Mouse (Mus musculus): ENCODE measurements around the gene Cers5. TPM values are rescaled to one million over a fixed set of nuclear protein-coding genes. Genes with fewer than 3 reads are reported as not detected.
"Not testable (repeated sequence)": the region's sequence is repeated elsewhere in the genome, so short reads cannot be mapped to it uniquely, and the experiment has no call there.

The Cers5 gene
- 10 to 100 TPM; 40.8 to 53.7 TPM for total RNA-seq (2021)
- long read RNA-seq, experiment 1, transcript Cers5-201 (10 exons, 2,096 nt) = major isoform, 43 of 56 reads
- long read RNA-seq, experiment 1, partial matches to known transcripts = 0 of 56 reads
- long read RNA-seq, experiment 1, other reads (novel, unspliced or antisense) = 11 of 56 reads
- long read RNA-seq, experiment 2, transcript Cers5-201 (10 exons, 2,096 nt) = major isoform, 120 of 173 reads
- long read RNA-seq, experiment 2, partial matches to known transcripts = 4 of 173 reads
- long read RNA-seq, experiment 2, other reads (novel, unspliced or antisense) = 46 of 173 reads

GRCm38 (mm10) chr15:99772881-99772924, at the start of gene Cers5:
Gene Cers5 (minus strand): TSS chr15:99772885.
- not testable (repeated sequence) for DNase-seq (ENCODE audit: low spot score in 2 of 2)

GRCm38 (mm10) chr15:99819621-99820279, 47.1 kb upstream of the Cers5 start:
- DNase-seq (ENCODE audit: low spot score in 2 of 2) = peak; percentile 31 to 45

GRCm38 (mm10) chr15:99819109-99819440, 46.4 kb upstream of the Cers5 start:
- DNase-seq (ENCODE audit: low spot score in 2 of 2) = no peak

GRCm38 (mm10) chr15:99818321-99819108, 45.8 kb upstream of the Cers5 start:
- no peak for DNase-seq (ENCODE audit: low spot score in 2 of 2)

- DNase-seq (ENCODE audit: low spot score in 2 of 2) = no peak
These were observed 44.9 kb upstream of the Cers5 start for GRCm38 (mm10) chr15:99817343-99818235.

- no peak for DNase-seq (ENCODE audit: low spot score in 2 of 2)
These were observed 43.3 kb upstream of the Cers5 start for GRCm38 (mm10) chr15:99815999-99816398.

GRCm38 (mm10) chr15:99814554-99815260, 42.0 kb upstream of the Cers5 start:
- DNase-seq (ENCODE audit: low spot score in 2 of 2) = no peak

GRCm38 (mm10) chr15:99813639-99814038, 41.0 kb upstream of the Cers5 start:
- DNase-seq (ENCODE audit: low spot score in 2 of 2) = no peak

- DNase-seq (ENCODE audit: low spot score in 2 of 2) = no peak
These were observed 39.4 kb upstream of the Cers5 start for GRCm38 (mm10) chr15:99812097-99812496.

GRCm38 (mm10) chr15:99807776-99808735, 35.4 kb upstream of the Cers5 start:
- no peak for DNase-seq (ENCODE audit: low spot score in 2 of 2)

- DNase-seq (ENCODE audit: low spot score in 2 of 2) = no peak
These were observed 33.5 kb upstream of the Cers5 start for GRCm38 (mm10) chr15:99806171-99806570.

- DNase-seq (ENCODE audit: low spot score in 2 of 2) = no peak
These were observed 33.0 kb upstream of the Cers5 start for GRCm38 (mm10) chr15:99805673-99806072.

- DNase-seq (ENCODE audit: low spot score in 2 of 2) = no peak
These were observed 30.5 kb upstream of the Cers5 start for GRCm38 (mm10) chr15:99803186-99803644.

- no peak for DNase-seq (ENCODE audit: low spot score in 2 of 2)
These were observed 29.3 kb upstream of the Cers5 start for GRCm38 (mm10) chr15:99801885-99802572.

GRCm38 (mm10) chr15:99799706-99800105, 27.0 kb upstream of the Cers5 start:
- no peak for DNase-seq (ENCODE audit: low spot score in 2 of 2)

GRCm38 (mm10) chr15:99797898-99798297, 25.2 kb upstream of the Cers5 start:
- no peak for DNase-seq (ENCODE audit: low spot score in 2 of 2)

- DNase-seq (ENCODE audit: low spot score in 2 of 2) = no peak
These were observed 24.1 kb upstream of the Cers5 start for GRCm38 (mm10) chr15:99796735-99797134.

- no peak for DNase-seq (ENCODE audit: low spot score in 2 of 2)
These were observed 23.4 kb upstream of the Cers5 start for GRCm38 (mm10) chr15:99796066-99796465.

- DNase-seq (ENCODE audit: low spot score in 2 of 2) = no peak
These were observed 19.6 kb upstream of the Cers5 start for GRCm38 (mm10) chr15:99792221-99792815.
